Mouse (Mus musculus): ENCODE measurements around the gene 4930442H23Rik. TPM values are rescaled to one million over a fixed set of nuclear protein-coding genes. Genes with fewer than 3 reads are reported as not detected.
A peak's percentile ranks its signal among the peaks of the same experiment; 100 is the strongest.
"Not testable (repeated sequence)": the region's sequence is repeated elsewhere in the genome, so short reads cannot be mapped to it uniquely, and the experiment has no call there.

The 4930442H23Rik gene
- total RNA-seq, 4 experiments from 2014 or later, result not detected

- no peak for DNase-seq (ENCODE audit: low spot score in 2 of 2)
Observed at GRCm38 (mm10) chr10:81198230-81198629, 14.6 kb upstream of the 4930442H23Rik start.

GRCm38 (mm10) chr10:81197305-81197704 lies 13.7 kb upstream of the 4930442H23Rik start:
- DNase-seq (ENCODE audit: low spot score in 2 of 2), result no peak

GRCm38 (mm10) chr10:81196470-81197065 lies 12.9 kb upstream of the 4930442H23Rik start:
- no peak for DNase-seq (ENCODE audit: low spot score in 2 of 2)

GRCm38 (mm10) chr10:81195300-81195699 lies 11.7 kb upstream of the 4930442H23Rik start:
- peak in 1 of 2 experiments; percentile 72 for DNase-seq (ENCODE audit: low spot score in 2 of 2)

GRCm38 (mm10) chr10:81193991-81194774 lies 10.5 kb upstream of the 4930442H23Rik start:
- DNase-seq (ENCODE audit: low spot score in 2 of 2), result peak; percentile 80 to 86

- no peak for DNase-seq (ENCODE audit: low spot score in 2 of 2)
Observed at GRCm38 (mm10) chr10:81192968-81193501, 9.4 kb upstream of the 4930442H23Rik start.

GRCm38 (mm10) chr10:81192270-81192967 lies 8.8 kb upstream of the 4930442H23Rik start:
- peak; percentile 79 to 87 for DNase-seq (ENCODE audit: low spot score in 2 of 2)

GRCm38 (mm10) chr10:81191342-81191982 lies 7.8 kb upstream of the 4930442H23Rik start:
- DNase-seq (ENCODE audit: low spot score in 2 of 2), result no peak

- DNase-seq (ENCODE audit: low spot score in 2 of 2), result no peak
Observed at GRCm38 (mm10) chr10:81190912-81191321, 7.3 kb upstream of the 4930442H23Rik start.

- no peak for DNase-seq (ENCODE audit: low spot score in 2 of 2)
Observed at GRCm38 (mm10) chr10:81190236-81190911, 6.7 kb upstream of the 4930442H23Rik start.

- DNase-seq (ENCODE audit: low spot score in 2 of 2), result no peak
Observed at GRCm38 (mm10) chr10:81189821-81190220, 6.2 kb upstream of the 4930442H23Rik start.

GRCm38 (mm10) chr10:81187161-81187560 lies 3.5 kb upstream of the 4930442H23Rik start:
- no peak for DNase-seq (ENCODE audit: low spot score in 2 of 2)

GRCm38 (mm10) chr10:81184765-81185164 lies 1.1 kb upstream of the 4930442H23Rik start:
- DNase-seq (ENCODE audit: low spot score in 2 of 2), result no peak

GRCm38 (mm10) chr10:81182336-81183333 lies 1.0 kb downstream of the 4930442H23Rik start, which contains the start of gene Dapk3:
Gene Dapk3, plus strand, starts transcription at chr10:81183005.
- peak; percentile 94 to 96 for DNase-seq (ENCODE audit: low spot score in 2 of 2)

GRCm38 (mm10) chr10:81181860-81182259 lies 1.8 kb downstream of the 4930442H23Rik start:
- not testable (repeated sequence) for DNase-seq (ENCODE audit: low spot score in 2 of 2)

- DNase-seq (ENCODE audit: low spot score in 2 of 2), result no peak
Observed at GRCm38 (mm10) chr10:81180946-81181345, 2.7 kb downstream of the 4930442H23Rik start.

- DNase-seq (ENCODE audit: low spot score in 2 of 2), result no peak
Observed at GRCm38 (mm10) chr10:81179451-81180342, 4.0 kb downstream of the 4930442H23Rik start.

- no peak for DNase-seq (ENCODE audit: low spot score in 2 of 2)
Observed at GRCm38 (mm10) chr10:81178927-81179326, 4.7 kb downstream of the 4930442H23Rik start.

Data from gastrocnemius, adult 8-10 months (tissue).